Mouse (Mus musculus) kidney, adult 9 months (tissue): ENCODE results near the gene Gm14139.
A peak's percentile ranks its signal among the peaks of the same experiment; 100 is the strongest.
"Not testable (repeated sequence)": the region's sequence is repeated elsewhere in the genome, so short reads cannot be mapped to it uniquely, and the experiment has no call there.

Source experiments
- DNase-seq: peaks from one replicate; pipeline ENCODE4 v3.0.0; 2022

Gene Gm14139

GRCm38 (mm10) chr2:150181570-150181999 is at the start of gene Gm14139:
TSS of gene Gm14139 (plus strand) at chr2:150181755.
- not testable (repeated sequence) for DNase-seq

- DNase-seq = not testable (repeated sequence)
These were observed 49.6 kb upstream of the Gm14139 start for GRCm38 (mm10) chr2:150132002-150132401.

- DNase-seq = no peak
These were observed 48.8 kb upstream of the Gm14139 start for GRCm38 (mm10) chr2:150132773-150133172.

GRCm38 (mm10) chr2:150136435-150136897 is 45.1 kb upstream of the Gm14139 start, which contains the start of gene Zfp120:
TSS of gene Zfp120 (minus strand) at chr2:150136708.
- DNase-seq = peak; percentile 94

GRCm38 (mm10) chr2:150166703-150167102 is 14.9 kb upstream of the Gm14139 start:
- no peak for DNase-seq

GRCm38 (mm10) chr2:150173833-150174232 is 7.7 kb upstream of the Gm14139 start:
- no peak for DNase-seq

GRCm38 (mm10) chr2:150179579-150179978 is 2.0 kb upstream of the Gm14139 start, which contains the start of gene Gm10770:
TSS of gene Gm10770 (minus strand) at chr2:150179679.
- not testable (repeated sequence) for DNase-seq

GRCm38 (mm10) chr2:150181046-150181445 is 509 bp upstream of the Gm14139 start:
- DNase-seq = not testable (repeated sequence)

- peak; percentile 95 for DNase-seq
These were observed 36.2 kb downstream of the Gm14139 start, which contains the start of gene Zfp937 for GRCm38 (mm10) chr2:150217600-150218362. TSS of gene Zfp937 (plus strand) at chr2:150218073.

- DNase-seq = not testable (repeated sequence)
These were observed 36.8 kb downstream of the Gm14139 start for GRCm38 (mm10) chr2:150218363-150218725.

GRCm38 (mm10) chr2:150223263-150223662 is 41.7 kb downstream of the Gm14139 start:
- DNase-seq = not testable (repeated sequence)
